Mouse (Mus musculus) c-Kit-positive CD71-negative TER-119-negative erythroid progenitor cells, embryonic 14.5 days (primary cell): ENCODE results near the gene Shmt2.

Experiments used
- DNase-seq: peaks from one replicate; pipeline ENCODE4 v3.0.0-alpha.2; 2013; ENCODE audit warnings: low read depth

The Shmt2 gene

GRCm38 (mm10) chr10:127476541-127476940, 45.7 kb downstream of the Shmt2 start:
- no peak for DNase-seq

GRCm38 (mm10) chr10:127475175-127475574, 47.1 kb downstream of the Shmt2 start:
- no peak for DNase-seq

GRCm38 (mm10) chr10:127472722-127473121, 49.5 kb downstream of the Shmt2 start:
- DNase-seq: no peak

- peak; percentile 31 for DNase-seq
These were observed 50.8 kb downstream of the Shmt2 start for GRCm38 (mm10) chr10:127471281-127471988.
